Mouse (Mus musculus): ENCODE measurements at regions not wholly inside any gene's neighbourhood (a gene's known extent, or its start where the extent isn't known, plus 50 kb on each side); places are given as distances from the start of the nearest gene placed in this dataset.

DNA sequence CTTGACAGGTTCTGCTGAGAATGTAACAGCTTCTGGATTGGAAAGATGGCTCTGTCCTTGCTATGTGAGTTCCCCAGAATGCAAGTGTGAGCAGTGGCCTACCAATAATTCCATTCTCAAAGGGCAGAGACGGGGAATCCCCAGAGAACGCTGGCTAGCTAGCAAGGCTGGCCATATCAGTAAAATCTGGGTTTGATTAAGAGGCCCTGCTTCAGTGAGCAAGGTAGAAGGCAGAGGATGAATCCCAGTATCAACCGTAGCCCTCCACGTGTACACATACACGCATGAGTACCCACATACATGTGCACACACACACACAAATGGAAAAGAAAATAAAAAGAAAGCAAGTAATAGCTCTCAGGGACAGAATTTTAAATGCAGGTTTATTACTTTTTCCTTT is 55.3 kb downstream of the Tril start:
- no peak for DNase-seq (ENCODE audit: low spot score in 2 of 2)

DNA sequence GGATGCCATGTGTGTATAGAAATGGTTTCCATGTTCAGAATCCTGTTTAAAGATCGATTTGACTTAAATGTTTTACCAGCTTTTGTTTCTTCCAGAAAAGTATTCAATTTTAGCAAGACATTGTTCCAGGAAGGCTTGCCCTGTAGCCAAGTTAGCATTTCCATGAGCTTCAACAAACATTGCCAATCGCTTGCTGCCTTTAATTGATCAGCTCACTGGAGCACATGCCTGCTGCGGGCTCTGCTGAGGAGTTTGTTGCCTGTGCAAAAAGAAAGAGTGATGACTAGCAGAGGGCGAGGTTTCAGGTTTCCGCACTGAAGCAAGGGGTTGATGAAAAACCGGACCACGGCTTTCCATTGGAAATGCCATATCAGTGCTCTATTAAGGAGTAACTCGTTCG is 58.0 kb downstream of the Tril start:
- DNase-seq (ENCODE audit: low spot score in 2 of 2) = no peak

- peak; percentile 8 to 9 for DNase-seq (ENCODE audit: low spot score in 2 of 2)
Measured at GRCm38 (mm10) chr6:53760651-53761058, 60.0 kb downstream of the Tril start.

- no peak for DNase-seq (ENCODE audit: low spot score in 2 of 2)
Measured at GRCm38 (mm10) chr6:53759686-53760306, 60.8 kb downstream of the Tril start.

GRCm38 (mm10) chr6:53754366-53754765 is 66.3 kb downstream of the Tril start:
- DNase-seq (ENCODE audit: low spot score in 2 of 2) = no peak

GRCm38 (mm10) chr6:53750539-53750938 is 70.1 kb downstream of the Tril start:
- no peak for DNase-seq (ENCODE audit: low spot score in 2 of 2)
